Mouse (Mus musculus): ENCODE data around the gene Rpl3l.
A peak's percentile ranks its signal among the peaks of the same experiment; 100 is the strongest.
"Not testable (repeated sequence)": the region's sequence is repeated elsewhere in the genome, so short reads cannot be mapped to it uniquely, and the experiment has no call there.

Gene Rpl3l

GRCm38 (mm10) chr17:24727618-24728017 lies at the start of gene Rpl3l:
Gene Rpl3l (plus strand): TSS chr17:24727820.
- DNase-seq (ENCODE audit: low spot score) = no peak

DNA sequence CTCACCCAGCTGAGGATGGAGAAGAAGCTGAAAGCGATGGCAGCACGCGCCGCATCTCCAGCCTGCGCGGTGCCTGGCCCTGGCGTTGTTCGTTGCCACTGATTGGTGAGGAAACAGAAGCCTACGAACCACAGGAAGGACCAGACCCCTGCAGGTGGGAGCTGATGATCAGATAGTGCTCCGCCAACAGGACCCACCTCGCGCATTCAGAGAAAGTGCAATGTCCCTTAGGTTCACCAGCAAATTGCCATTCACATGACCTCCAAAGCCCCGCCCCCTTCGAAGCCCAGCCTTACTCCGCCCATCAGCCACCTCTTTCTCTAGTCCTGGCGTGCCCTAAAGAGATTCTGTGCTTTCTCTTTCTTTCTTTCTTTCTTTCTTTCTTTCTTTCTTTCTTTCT lies 41.1 kb upstream of the Rpl3l start:
- DNase-seq (ENCODE audit: low spot score) = peak; percentile 77

- DNase-seq (ENCODE audit: low spot score) = peak; percentile 82
These were observed 40.4 kb upstream of the Rpl3l start for GRCm38 (mm10) chr17:24687146-24687595.

GRCm38 (mm10) chr17:24687599-24687998 lies 40.0 kb upstream of the Rpl3l start:
- DNase-seq (ENCODE audit: low spot score) = no peak

DNA sequence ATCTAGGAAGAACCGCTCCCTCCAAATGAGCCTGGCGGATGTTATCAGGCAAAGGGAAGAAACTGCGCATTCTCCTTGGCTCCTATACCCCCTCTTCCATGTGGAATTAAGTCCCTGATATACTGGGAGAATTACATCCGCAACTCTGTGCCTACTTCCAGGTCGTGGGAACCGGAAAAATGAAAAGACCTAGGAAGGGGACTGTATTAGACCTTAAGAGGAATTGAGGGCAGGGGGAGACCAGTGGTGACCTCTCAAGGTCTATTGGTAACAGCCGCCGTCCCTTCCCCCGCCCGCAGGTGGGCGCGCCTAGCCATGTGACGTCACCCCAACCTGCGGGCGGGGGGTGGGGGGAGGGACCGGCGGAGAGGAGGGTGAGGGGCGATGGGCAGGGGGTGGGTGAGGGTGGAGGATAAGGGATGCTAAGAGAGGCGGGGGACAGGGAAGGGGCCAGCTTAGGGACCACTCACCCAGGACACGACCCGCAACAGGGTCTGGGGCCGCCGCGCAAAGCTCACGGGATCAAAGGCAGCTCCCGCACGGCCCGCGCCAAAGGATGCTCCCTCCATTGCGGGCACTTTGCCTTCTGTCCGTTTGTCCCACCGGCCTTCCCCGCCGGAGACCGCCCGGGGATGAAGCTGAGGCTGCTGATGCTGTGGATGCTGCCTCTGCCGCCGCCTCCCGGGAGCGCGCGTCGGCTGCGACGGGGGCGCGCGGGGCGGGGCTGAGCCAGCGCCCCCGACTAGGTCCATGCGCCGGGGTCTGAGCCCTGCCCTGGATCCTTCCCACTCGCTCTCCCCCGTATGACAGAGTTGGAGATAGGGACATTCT lies 38.2 kb upstream of the Rpl3l start, which contains the start of gene Syngr3:
Gene Syngr3, minus strand, starts transcription at position 705 of the 831 bp plus-strand sequence.
- DNase-seq (ENCODE audit: low spot score) = no peak

- no peak for DNase-seq (ENCODE audit: low spot score)
These were observed 35.2 kb upstream of the Rpl3l start for GRCm38 (mm10) chr17:24692385-24692784.

DNA sequence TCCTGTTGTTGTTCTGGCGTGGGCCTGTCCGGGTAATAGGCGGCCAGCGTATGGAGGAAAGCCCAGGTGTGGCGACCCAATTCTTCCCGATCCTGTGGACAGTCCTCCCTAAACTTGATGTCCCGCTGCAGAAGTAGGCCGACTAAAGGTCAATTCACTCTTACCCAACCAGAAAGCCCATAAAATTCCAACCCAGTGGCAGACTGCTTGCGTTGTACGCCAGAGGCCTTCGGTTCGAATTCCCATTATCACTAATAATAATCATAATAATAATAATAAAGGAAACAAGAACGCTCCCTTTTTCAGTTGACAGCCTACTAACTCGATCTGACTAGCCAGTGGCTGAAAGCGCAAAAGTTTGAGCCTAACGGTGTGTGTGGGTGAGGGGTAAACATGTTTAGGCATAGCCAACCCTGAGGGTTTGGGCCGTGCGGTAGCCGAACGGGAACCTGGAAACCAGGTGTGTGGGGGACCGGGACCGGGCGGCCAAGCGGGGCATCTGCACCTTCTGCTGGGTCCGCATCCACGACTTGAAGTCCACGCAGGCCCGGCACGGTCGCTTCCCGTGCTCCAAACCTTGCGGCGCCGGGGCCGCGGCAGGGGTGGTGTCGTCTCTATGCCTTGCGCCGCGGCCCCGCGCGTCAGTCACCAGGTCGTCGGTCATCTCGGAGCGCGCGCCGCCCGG lies 32.2 kb upstream of the Rpl3l start:
- no peak for DNase-seq (ENCODE audit: low spot score)

DNA sequence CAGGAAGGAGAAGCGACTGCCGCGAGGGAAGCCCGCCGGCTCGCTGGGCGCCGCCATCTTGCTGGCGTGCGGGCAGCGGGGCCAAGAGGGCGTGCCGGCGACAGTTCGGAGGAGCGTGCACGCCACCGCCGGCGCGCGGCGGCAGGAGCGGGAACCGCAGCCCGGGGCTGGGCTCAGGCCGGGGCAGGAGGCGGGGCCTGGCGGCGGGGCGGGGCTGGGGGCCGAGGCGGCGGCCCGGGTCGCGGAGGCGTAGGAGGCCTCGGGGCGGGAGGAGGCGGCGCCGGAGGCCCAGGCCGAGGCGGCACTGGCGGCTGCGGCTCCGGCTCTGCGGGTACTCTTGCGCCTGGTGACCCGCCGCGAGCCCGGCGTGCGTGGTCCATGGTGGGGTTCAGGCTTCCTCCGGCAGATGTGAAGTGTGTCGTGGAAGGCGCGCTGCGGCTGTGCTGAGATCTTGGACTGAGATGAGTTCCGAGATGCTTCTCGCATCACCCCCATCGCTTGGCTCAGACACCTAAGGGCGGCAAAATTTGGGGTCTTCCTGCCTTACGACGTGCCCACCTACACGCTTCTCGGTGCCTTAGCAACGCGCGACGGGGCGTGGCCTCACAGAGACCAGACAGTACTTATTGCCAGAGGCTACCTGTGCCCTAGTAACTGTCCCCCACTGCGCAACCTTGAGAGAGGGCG lies 31.5 kb upstream of the Rpl3l start, which contains the start of the genes Gfer and Noxo1:
Gene Gfer, minus strand, starts transcription at position 146 of the 687 bp plus-strand sequence.
Gene Noxo1, plus strand, starts transcription at position 224 of the 687 bp plus-strand sequence.
- DNase-seq (ENCODE audit: low spot score) = peak; percentile 95

DNA sequence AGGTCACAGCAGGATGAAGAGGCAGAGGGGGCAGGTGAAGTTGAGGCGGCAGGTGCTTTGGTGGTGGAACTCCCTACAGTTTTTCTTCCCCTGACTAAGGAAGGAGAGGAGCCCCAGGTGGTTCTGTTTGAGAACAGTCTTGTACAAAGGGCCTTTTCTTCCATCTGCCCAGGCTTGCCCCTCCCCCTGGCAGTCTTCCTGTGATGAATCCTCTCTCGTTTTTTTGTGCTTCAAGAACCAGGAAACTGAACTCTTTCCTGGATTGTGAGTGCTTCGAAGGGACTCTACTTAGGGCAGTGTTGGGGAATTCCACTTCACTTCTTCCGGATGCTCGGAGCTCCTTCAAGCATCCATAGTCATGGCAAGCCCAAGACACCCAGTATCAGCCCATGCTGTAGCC lies 29.6 kb upstream of the Rpl3l start:
- DNase-seq (ENCODE audit: low spot score) = peak; percentile 59

- DNase-seq (ENCODE audit: low spot score) = peak; percentile 37
These were observed 28.9 kb upstream of the Rpl3l start for GRCm38 (mm10) chr17:24698715-24699114.

DNA sequence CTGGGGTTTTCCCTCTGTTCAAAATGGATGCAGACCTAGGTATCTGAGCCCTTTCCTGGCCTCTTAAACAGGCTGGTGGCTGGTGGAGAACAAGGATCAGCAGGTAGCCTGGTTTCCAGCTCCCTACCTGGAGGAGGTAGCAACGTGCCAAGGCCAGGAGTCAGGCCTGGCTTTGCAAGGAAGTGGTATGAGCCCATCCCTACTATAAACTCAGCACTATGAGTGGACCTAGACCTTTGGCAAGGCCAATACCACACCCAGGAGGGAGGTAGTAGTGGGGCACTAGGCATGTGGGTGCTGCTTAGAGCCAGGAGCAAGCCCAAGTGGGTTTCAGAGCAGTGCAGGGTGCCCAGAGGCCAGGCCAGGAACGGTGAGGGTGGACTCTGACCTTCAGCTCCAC lies 28.1 kb upstream of the Rpl3l start:
- DNase-seq (ENCODE audit: low spot score) = no peak

- DNase-seq (ENCODE audit: low spot score) = peak; percentile 32
These were observed 26.4 kb upstream of the Rpl3l start for GRCm38 (mm10) chr17:24701251-24701650.

GRCm38 (mm10) chr17:24705821-24706220 lies 21.8 kb upstream of the Rpl3l start:
- peak; percentile 43 for DNase-seq (ENCODE audit: low spot score)

DNA sequence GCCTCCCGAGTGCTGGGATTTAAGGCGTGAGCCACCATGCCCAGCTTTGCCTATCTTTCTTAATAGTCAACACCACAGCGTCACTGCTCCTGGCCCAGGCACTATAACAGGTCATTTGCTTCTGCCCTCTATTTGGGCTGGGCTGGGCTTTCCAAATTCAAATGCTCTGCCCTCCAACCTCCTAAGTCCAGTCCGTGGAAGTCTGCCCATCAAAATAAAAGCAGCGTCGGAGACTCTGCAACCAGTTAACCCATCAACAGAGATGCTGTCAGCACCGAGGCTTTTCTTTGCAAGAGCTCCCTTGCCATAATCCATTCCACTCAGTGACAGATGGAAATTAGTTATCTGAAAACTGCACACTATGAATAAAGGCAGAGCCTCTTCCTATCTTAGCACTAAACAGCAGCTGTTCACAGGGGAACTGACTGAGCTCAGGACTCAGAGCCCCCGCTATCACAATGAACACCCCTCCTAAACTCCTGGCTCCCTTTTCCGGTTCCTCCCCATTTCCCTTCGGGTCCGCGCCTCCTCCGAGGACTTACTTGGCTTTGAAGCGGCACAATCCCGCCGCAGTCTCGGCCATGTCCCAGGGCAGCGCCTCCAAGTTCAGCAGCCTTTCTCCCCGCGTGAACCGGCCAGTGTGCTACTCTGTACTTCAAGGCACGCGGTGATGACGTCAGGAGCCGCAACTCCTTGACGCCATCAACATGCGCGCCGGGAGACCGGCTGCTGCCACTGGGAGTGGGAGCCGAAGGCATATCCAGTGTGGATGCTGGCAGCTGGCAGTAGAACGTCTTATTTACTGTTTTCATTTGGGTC lies 20.4 kb upstream of the Rpl3l start, which contains the start of gene Tbl3:
Gene Tbl3, minus strand, starts transcription at position 679 of the 819 bp plus-strand sequence.
- DNase-seq (ENCODE audit: low spot score) = peak; percentile 97

DNA sequence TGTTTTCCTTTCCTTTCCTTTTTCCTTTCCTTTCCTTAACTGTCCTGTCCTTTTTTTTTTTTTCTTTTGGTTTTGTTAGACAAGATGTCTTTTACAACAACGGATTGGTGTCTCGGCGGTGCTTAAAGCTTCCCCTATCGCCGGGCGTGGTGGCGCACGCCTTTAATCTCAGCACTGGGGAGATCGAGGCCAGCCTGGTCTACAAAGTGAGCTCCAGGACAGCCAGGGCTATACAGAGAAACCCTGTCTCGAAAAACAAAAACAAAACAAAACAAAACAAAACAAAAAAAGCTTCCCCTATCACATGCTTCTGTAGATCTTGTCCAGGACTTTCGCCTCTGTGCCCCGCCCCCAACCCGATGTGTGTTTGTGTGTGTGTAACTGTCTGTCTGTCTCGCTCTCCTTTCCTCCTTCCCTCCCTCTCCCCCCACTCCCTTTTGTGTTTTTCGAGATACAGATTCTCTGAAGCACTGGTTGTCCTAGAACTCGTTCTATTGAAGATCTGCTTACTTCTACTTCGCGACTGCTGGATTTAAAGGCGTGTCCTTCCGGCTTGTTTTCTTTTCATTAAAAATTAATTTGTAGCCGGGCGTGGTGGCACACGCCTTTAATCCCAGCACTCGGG lies 19.7 kb upstream of the Rpl3l start:
- DNase-seq (ENCODE audit: low spot score) = peak; percentile 54

- DNase-seq (ENCODE audit: low spot score) = no peak
These were observed 19.0 kb upstream of the Rpl3l start for GRCm38 (mm10) chr17:24708646-24709045.

DNA sequence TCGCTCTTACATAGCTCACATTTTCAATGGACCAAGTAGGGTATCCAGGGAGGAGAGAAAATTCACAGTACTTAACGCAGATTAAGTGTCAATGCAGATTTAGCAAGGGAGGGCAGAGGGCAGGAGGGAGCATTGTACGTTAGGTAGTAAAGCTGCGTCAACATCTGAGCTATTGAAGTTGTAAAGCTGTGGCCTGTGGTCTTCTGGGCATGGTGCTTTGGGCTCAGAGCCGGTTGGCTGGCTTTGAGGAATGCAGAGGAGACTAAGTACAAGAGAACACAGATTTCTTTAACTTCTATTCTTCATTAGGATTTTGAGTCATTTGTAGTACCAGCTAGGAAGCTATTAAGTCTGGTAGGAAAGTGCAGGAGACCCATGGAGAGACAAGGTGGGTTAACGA lies 12.1 kb upstream of the Rpl3l start:
- no peak for DNase-seq (ENCODE audit: low spot score)

DNA sequence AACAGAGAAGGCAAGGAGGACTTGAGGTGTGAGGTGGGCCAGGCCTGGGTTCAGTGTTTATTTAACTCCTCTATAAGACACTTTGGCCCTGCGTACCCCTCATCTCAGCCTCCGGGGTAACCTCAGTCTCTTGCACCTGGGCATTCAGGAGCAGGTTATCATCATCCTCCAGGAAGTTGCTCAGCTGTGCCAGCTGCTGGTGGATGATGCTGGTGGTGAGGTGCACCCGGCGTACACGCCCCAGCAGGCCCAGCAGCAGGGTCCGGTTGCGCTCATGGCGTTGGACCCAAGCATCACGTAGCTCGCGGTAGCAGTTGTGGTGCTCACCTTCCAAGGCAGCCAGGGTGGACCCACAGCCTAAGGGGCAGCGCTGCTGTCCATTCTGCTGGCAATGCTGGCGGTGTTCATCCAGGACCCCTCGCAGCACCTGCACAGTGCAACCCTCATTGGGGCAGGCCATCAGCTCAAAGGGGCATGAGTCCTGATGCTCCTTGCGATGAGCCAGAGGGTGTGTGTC lies 11.4 kb upstream of the Rpl3l start:
- DNase-seq (ENCODE audit: low spot score) = peak; percentile 38

DNA sequence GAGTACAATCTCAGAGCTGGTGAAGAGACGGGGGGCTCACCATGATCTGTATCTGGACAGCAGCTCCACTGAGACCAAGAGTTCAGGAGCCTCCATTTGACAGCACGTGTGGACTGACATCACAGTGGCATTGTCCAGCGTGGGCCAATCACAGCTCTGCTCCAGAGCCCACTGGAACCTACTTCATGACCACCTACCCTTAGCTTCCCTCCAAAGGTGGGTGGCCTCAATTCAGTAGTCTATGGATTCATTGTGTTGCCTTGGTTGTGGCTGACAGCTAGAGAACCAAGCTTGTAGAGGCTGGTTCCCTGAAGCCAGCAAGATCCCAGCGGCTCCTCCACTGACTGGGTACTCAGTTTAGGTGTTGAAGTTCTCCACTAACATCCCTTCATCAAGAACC lies 9.7 kb upstream of the Rpl3l start, which contains the start of the genes Rnf151 and Rps2:
Gene Rnf151, minus strand, starts transcription at position 121 of the 400 bp plus-strand sequence.
Gene Rps2, plus strand, starts transcription at position 174 of the 400 bp plus-strand sequence.
- peak; percentile 40 for DNase-seq (ENCODE audit: low spot score)

- DNase-seq (ENCODE audit: low spot score) = not testable (repeated sequence)
These were observed 8.7 kb upstream of the Rpl3l start for GRCm38 (mm10) chr17:24718938-24719337.

All from testis, postnatal 10 days (tissue).